Mouse (Mus musculus): ENCODE measurements around the gene Zfp426.

DNA sequence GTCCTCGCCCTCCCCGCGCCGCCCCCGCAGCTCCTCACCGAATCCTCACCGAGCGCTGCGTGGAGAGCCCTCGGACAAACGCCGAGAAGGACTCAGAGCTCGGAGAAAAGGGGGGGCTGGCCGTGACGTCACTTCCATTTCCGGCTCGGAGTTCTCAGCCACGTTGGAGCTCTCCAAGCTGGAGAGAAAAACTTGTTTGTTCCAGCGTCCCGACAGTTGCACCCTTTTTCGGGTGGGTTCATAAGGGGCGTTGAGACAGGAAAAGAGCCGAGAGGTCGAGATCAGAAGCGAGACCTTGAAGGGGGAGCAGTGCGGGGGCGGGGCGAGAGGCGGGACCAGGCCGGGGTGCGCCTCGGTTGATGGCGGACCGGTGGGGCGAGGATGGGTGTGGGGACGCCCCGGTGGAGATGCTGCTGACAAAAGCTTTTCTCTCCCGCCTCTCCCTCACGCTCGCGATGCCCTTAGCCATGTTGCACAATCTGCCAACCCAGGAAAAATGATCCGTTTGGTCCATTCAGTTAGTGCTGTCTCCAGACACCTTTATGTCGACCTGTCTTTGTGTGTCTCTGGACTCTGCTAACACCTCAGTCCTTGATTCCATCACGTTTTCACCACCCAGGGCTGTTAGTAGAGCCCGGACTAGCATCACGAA lies 28.9 kb upstream of the Zfp426 start, which contains the start of gene Zfp266:
- peak; percentile 19; the same call in 1 of the 2 replicates for TF ChIP-seq CTCF (IDR thresholded peaks at IDR 0.05; ENCODE audit: borderline replicate concordance, control insufficient read depth, extremely low read depth, insufficient read depth, low read length, poor library complexity)
- TF ChIP-seq POLR2A (IDR thresholded peaks at IDR 0.05; ENCODE audit: control insufficient read depth, extremely low read depth, insufficient read depth, low read length, poor library complexity): peak; percentile 67
